Mouse (Mus musculus) heart, adult 2 months (tissue): ENCODE data around the gene Zfp985.

Source experiments
- CTCF ChIP-seq: fragments of 200-600 bp; IDR thresholded peaks from 2 replicates; pipeline ENCODE4 v1.8.1; 2022; ENCODE audit warnings: antibody characterized with exemption, mild to moderate bottlenecking, moderate library complexity
- EP300 ChIP-seq: fragments of 200-500 bp; IDR thresholded peaks from 2 replicates; pipeline ENCODE4 v1.6.1; 2011; ENCODE audit warnings: low read depth, low read length, control low read depth; ENCODE audit not compliant: insufficient read depth
- POLR2A ChIP-seq: fragments of 200-500 bp; IDR thresholded peaks from 2 replicates; pipeline ENCODE4 v1.6.1; 2011; ENCODE audit warnings: mild to moderate bottlenecking, low read depth, low read length, control low read depth; ENCODE audit not compliant: insufficient read depth

GRCm38 (mm10) chr4:147597685-147598084 lies 44.6 kb downstream of the Zfp985 start:
- TF ChIP-seq POLR2A (no peak), CTCF (no peak), EP300 (no peak)
